Mouse (Mus musculus) neural tube, embryonic 13.5 days (tissue): ENCODE measurements around the gene Kcnj9. TPM values are rescaled to one million over a fixed set of nuclear protein-coding genes. Genes with fewer than 3 reads are reported as not detected.
A peak's percentile ranks its signal among the peaks of the same experiment; 100 is the strongest.

Source experiments
- ATAC-seq: fragments of 200-750 bp; cut with Nextera tagmentation; 2 replicates; pipeline ENCODE4 v1.8.0; 2017; ENCODE audit warnings: low read depth, mild to moderate bottlenecking, moderate TSS enrichment, moderate library complexity
- H3K27ac ChIP-seq: fragments of 300-500 bp; sonication (generic); replicated peaks from 2 replicates; pipeline ENCODE4 v1.5.1; 2015; ENCODE audit warnings: moderate library complexity, mild to moderate bottlenecking, inconsistent platforms
- H3K27me3 ChIP-seq: fragments of 300-500 bp; sonication (generic); 2 replicates; pipeline ENCODE4 v1.6.1; 2015; ENCODE audit warnings: mild to moderate bottlenecking, inconsistent platforms
- H3K36me3 ChIP-seq: fragments of 300-500 bp; sonication (generic); 2 replicates; pipeline ENCODE4 v1.6.1; 2015; ENCODE audit warnings: mild to moderate bottlenecking, inconsistent platforms
- H3K4me1 ChIP-seq: fragments of 300-500 bp; sonication (generic); replicated peaks from 2 replicates; pipeline ENCODE4 v1.6.1; 2015; ENCODE audit warnings: inconsistent platforms
- H3K4me2 ChIP-seq: fragments of 300-500 bp; sonication (generic); 2 replicates; pipeline ENCODE4 v1.6.1; 2015; ENCODE audit warnings: inconsistent platforms, mild to moderate bottlenecking, moderate library complexity
- H3K4me3 ChIP-seq: fragments of 300-500 bp; sonication (generic); 2 replicates; pipeline ENCODE4 v1.5.1; 2015; ENCODE audit warnings: mild to moderate bottlenecking, inconsistent platforms
- H3K9ac ChIP-seq: fragments of 300-500 bp; sonication (generic); 2 replicates; pipeline ENCODE4 v1.6.1; 2015; ENCODE audit warnings: moderate library complexity, mild to moderate bottlenecking, inconsistent platforms
- H3K9me3 ChIP-seq: fragments of 300-500 bp; sonication (generic); 2 replicates; pipeline ENCODE4 v1.6.1; 2016; ENCODE audit warnings: inconsistent platforms
- WGBS: fragments of 180-500 bp; shearing (Covaris S2); methylation state at CpG from one replicate; pipeline ENCODE4 v1.1.7; 2015; 5-methylcytosine and 5-hydroxymethylcytosine counted together
- polyA plus RNA-seq: library from polyadenylated mRNA; unstranded; fragments of >200 nt; fragmentation: Nextera tagmentation; extraction: Ambion mirVana; gene quantifications from 2 replicates; pipeline ENCODE4 v1.2.1, GENCODE M21; 2015

Kcnj9 gene
- polyA plus RNA-seq, 1 experiment from 2014 or later: 1.5 TPM

GRCm38 (mm10) chr1:172349504-172349903 lies 20.4 kb upstream of the Kcnj9 start:
- H3K9me3 ChIP-seq: no peaks in the 10 kb centered on the region
- peak; percentile 21; the same call in 1 of the 2 replicates for ATAC-seq
- H3K4me3 ChIP-seq: no peak overlapping the region
- 0 out of 2 replicates have a peak overlapping the region, but pooled peaks have one; percentile 35 for H3K4me2 ChIP-seq
- no peaks in the 10 kb centered on the region for H3K27me3 ChIP-seq
- H3K4me1 ChIP-seq: peaks cover 47% of the 10 kb centered on the region
- H3K9ac ChIP-seq: peak overlapping the region; percentile 49; the same call in 1 of the 2 replicates
- peak overlapping the region; percentile 89 for H3K27ac ChIP-seq
- H3K36me3 ChIP-seq: no peaks in the 10 kb centered on the region
- 31% methylated on average over 5 of the region's 5 CpGs for WGBS

GRCm38 (mm10) chr1:172347382-172347781 lies 18.3 kb upstream of the Kcnj9 start:
- no peak for ATAC-seq
- no peaks in the 10 kb centered on the region for H3K27me3 ChIP-seq
- no peaks in the 10 kb centered on the region for H3K36me3 ChIP-seq
- no peak overlapping the region for H3K4me3 ChIP-seq
- H3K9ac ChIP-seq: no peak overlapping the region
- H3K4me2 ChIP-seq: no peak overlapping the region
- H3K9me3 ChIP-seq: no peaks in the 10 kb centered on the region
- no peak overlapping the region for H3K27ac ChIP-seq
- H3K4me1 ChIP-seq: peaks cover 50% of the 10 kb centered on the region
- WGBS: 85% methylated on average over 12 of the region's 12 CpGs

- H3K4me1 ChIP-seq: peaks cover 48% of the 10 kb centered on the region
- H3K4me3 ChIP-seq: no peak overlapping the region
- H3K36me3 ChIP-seq: no peaks in the 10 kb centered on the region
- peaks cover 6% of the 10 kb centered on the region; the same call in 1 of the 2 replicates for H3K27me3 ChIP-seq
- H3K4me2 ChIP-seq: no peak overlapping the region
- no peak overlapping the region for H3K27ac ChIP-seq
- 86% methylated on average over 10 of the region's 10 CpGs for WGBS
- H3K9ac ChIP-seq: no peak overlapping the region
- H3K9me3 ChIP-seq: no peaks in the 10 kb centered on the region
- ATAC-seq: no peak
Measured at GRCm38 (mm10) chr1:172346707-172347106, 17.6 kb upstream of the Kcnj9 start.

DNA sequence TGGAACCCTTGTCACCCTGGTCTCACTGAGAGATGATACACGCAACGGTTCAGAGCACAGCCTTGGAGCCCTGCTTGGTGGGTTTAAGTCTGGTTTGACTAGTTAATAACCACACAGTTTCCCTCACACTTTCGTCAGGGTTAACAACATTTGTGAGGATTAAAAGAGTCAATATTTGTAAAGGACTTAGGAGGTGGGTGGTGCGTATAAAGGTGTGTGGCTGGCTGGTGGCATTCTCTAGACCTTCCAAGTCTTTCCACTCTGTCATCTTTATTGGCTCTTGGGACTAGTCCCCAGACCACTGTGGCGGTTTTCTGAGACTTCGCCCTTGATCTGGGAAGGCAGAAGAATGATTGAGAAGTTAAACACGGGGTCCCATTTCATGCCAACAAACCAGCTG lies 15.7 kb upstream of the Kcnj9 start:
- Histone ChIP-seq H3K4me3 (no peak overlapping the region), H3K4me2 (no peak overlapping the region), H3K9me3 (no peaks in the 10 kb centered on the region), H3K4me1 (peaks cover 45% of the 10 kb centered on the region), H3K36me3 (no peaks in the 10 kb centered on the region), H3K9ac (no peak overlapping the region), H3K27ac (no peak overlapping the region), H3K27me3 (peaks cover 17% of the 10 kb centered on the region)
- 87% methylated on average over 7 of the region's 7 CpGs for WGBS
- no peak for ATAC-seq

GRCm38 (mm10) chr1:172343914-172344313 lies 14.8 kb upstream of the Kcnj9 start:
- Histone ChIP-seq H3K27ac (peak overlapping the region; percentile 42; the same call in 1 of the 2 replicates), H3K36me3 (no peaks in the 10 kb centered on the region), H3K27me3 (peaks cover 17% of the 10 kb centered on the region), H3K4me3 (no peak overlapping the region), H3K9ac (no peak overlapping the region), H3K4me2 (peak overlapping the region; percentile 66), H3K9me3 (no peaks in the 10 kb centered on the region), H3K4me1 (peaks cover 36% of the 10 kb centered on the region)
- WGBS: 49% methylated on average over 3 of the region's 3 CpGs
- ATAC-seq: no peak

- no peaks in the 10 kb centered on the region for H3K9me3 ChIP-seq
- WGBS: 81% methylated on average over 2 of the region's 3 CpGs
- ATAC-seq: peak; percentile 59
- H3K27me3 ChIP-seq: peaks cover 17% of the 10 kb centered on the region
- peak overlapping the region; percentile 66 for H3K4me2 ChIP-seq
- H3K4me3 ChIP-seq: peak overlapping the region; percentile 48; the same call in 1 of the 2 replicates
- peak overlapping the region; percentile 51; the same call in 1 of the 2 replicates for H3K9ac ChIP-seq
- peaks cover 38% of the 10 kb centered on the region for H3K4me1 ChIP-seq
- H3K36me3 ChIP-seq: no peaks in the 10 kb centered on the region
- H3K27ac ChIP-seq: peak overlapping the region; percentile 64
Measured at GRCm38 (mm10) chr1:172342729-172343128, 13.6 kb upstream of the Kcnj9 start.

DNA sequence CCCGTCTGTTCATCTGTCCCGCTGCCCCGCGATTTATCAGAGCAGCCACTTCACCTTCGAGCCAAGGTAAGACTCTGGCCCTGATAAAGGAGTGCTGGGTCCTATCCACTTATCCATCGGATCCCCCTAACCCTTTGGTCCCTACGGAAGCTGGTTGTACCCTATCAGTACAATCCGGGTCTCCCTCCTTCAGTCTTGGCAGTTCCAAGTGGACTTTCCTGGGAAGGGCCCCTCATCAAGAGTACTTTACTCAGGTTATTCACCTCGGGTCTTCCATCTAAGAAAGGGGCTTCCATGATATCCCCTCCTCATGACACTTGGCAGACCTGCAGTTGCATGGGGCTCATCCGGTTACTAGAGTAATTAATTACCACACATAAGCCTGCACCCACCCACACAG lies 12.3 kb upstream of the Kcnj9 start:
- peak overlapping the region; percentile 66 for H3K4me2 ChIP-seq
- H3K4me1 ChIP-seq: peaks cover 41% of the 10 kb centered on the region
- 19% methylated on average over 10 of the region's 10 CpGs for WGBS
- peak; percentile 1; the same call in 1 of the 2 replicates for ATAC-seq
- no peaks in the 10 kb centered on the region for H3K9me3 ChIP-seq
- no peaks in the 10 kb centered on the region for H3K36me3 ChIP-seq
- peak overlapping the region; percentile 48 for H3K4me3 ChIP-seq
- H3K27me3 ChIP-seq: peaks cover 17% of the 10 kb centered on the region
- peak overlapping the region; percentile 64 for H3K27ac ChIP-seq
- H3K9ac ChIP-seq: peak overlapping the region; percentile 61; the same call in 1 of the 2 replicates

GRCm38 (mm10) chr1:172340729-172341321 lies 11.7 kb upstream of the Kcnj9 start, which contains the start of gene Kcnj10:
Gene Kcnj10, plus strand, starts transcription at chr1:172341210.
- peak; percentile 92 for ATAC-seq
- peak within 1 kb of the TSS; percentile 66 for H3K4me2 ChIP-seq
- peaks cover 17% of the 10 kb centered on the region for H3K27me3 ChIP-seq
- H3K9me3 ChIP-seq: no peaks in the 10 kb centered on the region
- peak within 1 kb of the TSS; percentile 64 for H3K27ac ChIP-seq
- H3K36me3 ChIP-seq: no peaks in the 10 kb centered on the region
- peak within 1 kb of the TSS; percentile 61 for H3K9ac ChIP-seq
- under 1% methylated on average over 38 of the region's 38 CpGs for WGBS
- peaks cover 37% of the 10 kb centered on the region for H3K4me1 ChIP-seq
- peak within 1 kb of the TSS; percentile 48 for H3K4me3 ChIP-seq

- WGBS: 22% methylated on average over 2 of the region's 2 CpGs
- peaks cover 26% of the 10 kb centered on the region for H3K4me1 ChIP-seq
- no peaks in the 10 kb centered on the region for H3K36me3 ChIP-seq
- peaks cover 17% of the 10 kb centered on the region for H3K27me3 ChIP-seq
- no peak overlapping the region for H3K9ac ChIP-seq
- H3K9me3 ChIP-seq: no peaks in the 10 kb centered on the region
- H3K4me2 ChIP-seq: no peak overlapping the region
- no peak overlapping the region for H3K4me3 ChIP-seq
- no peak overlapping the region for H3K27ac ChIP-seq
- no peak for ATAC-seq
Measured at GRCm38 (mm10) chr1:172337411-172338185, 8.5 kb upstream of the Kcnj9 start.

- Histone ChIP-seq H3K4me2 (no peak overlapping the region), H3K27me3 (peaks cover 6% of the 10 kb centered on the region), H3K9me3 (no peaks in the 10 kb centered on the region), H3K4me3 (no peak overlapping the region), H3K27ac (no peak overlapping the region), H3K36me3 (no peaks in the 10 kb centered on the region), H3K4me1 (peaks cover 14% of the 10 kb centered on the region), H3K9ac (no peak overlapping the region)
- ATAC-seq: no peak
- 78% methylated on average over 15 of the region's 15 CpGs for WGBS
Measured at GRCm38 (mm10) chr1:172335804-172336203, 6.7 kb upstream of the Kcnj9 start.

DNA sequence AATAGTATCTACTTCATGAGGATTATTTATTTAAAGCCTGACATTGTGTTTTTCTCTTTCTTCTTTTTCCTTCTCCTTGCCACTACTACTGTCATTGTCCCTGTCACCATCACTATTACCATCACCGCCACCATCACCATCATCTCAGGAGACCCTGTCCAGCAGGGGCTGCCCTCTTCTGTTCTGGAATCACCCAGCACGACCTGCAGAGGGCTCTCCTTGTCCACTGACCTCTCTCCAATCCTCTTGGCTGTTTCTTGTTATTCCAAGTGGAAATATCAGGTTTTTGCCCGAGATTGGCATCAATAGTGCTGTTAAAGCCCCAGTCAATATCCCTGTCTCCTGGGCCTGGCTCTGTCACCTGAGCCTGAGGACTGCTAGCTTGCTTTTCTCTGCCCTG lies 4.4 kb upstream of the Kcnj9 start:
- Histone ChIP-seq H3K27ac (no peak overlapping the region), H3K4me1 (peaks cover 18% of the 10 kb centered on the region), H3K4me2 (no peak overlapping the region), H3K4me3 (no peak overlapping the region), H3K27me3 (no peaks in the 10 kb centered on the region), H3K9ac (no peak overlapping the region), H3K9me3 (no peaks in the 10 kb centered on the region), H3K36me3 (no peaks in the 10 kb centered on the region)
- 22% methylated on average over 3 of the region's 3 CpGs for WGBS
- no peak for ATAC-seq

- no peaks in the 10 kb centered on the region for H3K9me3 ChIP-seq
- H3K36me3 ChIP-seq: no peaks in the 10 kb centered on the region
- no peak for ATAC-seq
- no peak overlapping the region for H3K27ac ChIP-seq
- no peak overlapping the region for H3K9ac ChIP-seq
- H3K4me1 ChIP-seq: peaks cover 18% of the 10 kb centered on the region
- H3K4me3 ChIP-seq: no peak overlapping the region
- peaks cover 2% of the 10 kb centered on the region for H3K27me3 ChIP-seq
- no peak overlapping the region for H3K4me2 ChIP-seq
- 96% methylated on average over 2 of the region's 2 CpGs for WGBS
Measured at GRCm38 (mm10) chr1:172332925-172333324, 3.8 kb upstream of the Kcnj9 start.
